Mouse (Mus musculus) hematopoietic stem cell, adult 5-6 weeks (primary cell): ENCODE results near the gene Dync1li1. TPM values are rescaled to one million over a fixed set of nuclear protein-coding genes. Genes with fewer than 3 reads are reported as not detected.

ENCODE experiments used
- ATAC-seq, 2 experiments: fragments of 125-278 bp in 1 of 2; replicated peaks in 1 of 2; 2 replicates each; pipeline ENCODE4 v1.8.0; 2016 to 2017; ENCODE audit warnings: inconsistent platforms in 2 of 2, mild to moderate bottlenecking in 2 of 2, moderate number of reproducible peaks in 2 of 2, low read depth in 1 of 2, moderate TSS enrichment in 1 of 2; ENCODE audit not compliant: low FRiP score in 2 of 2, poor library complexity in 2 of 2, severe bottlenecking in 2 of 2, insufficient read depth in 1 of 2, low TSS enrichment in 1 of 2
- total RNA-seq: library from RNA; stranded (forward); fragments of 172-1452, 232-1000 nt; gene quantifications from 2 replicates; pipeline ENCODE4 v1.2.3, GENCODE M21; 2017

Gene Dync1li1
- total RNA-seq, 1 experiment from 2014 or later: 62.9 TPM

GRCm38 (mm10) chr9:114747012-114747411 lies 58.4 kb downstream of the Dync1li1 start:
- no peak for ATAC-seq

- ATAC-seq: no peak
Observed at GRCm38 (mm10) chr9:114747466-114747865, 58.9 kb downstream of the Dync1li1 start.

- ATAC-seq: no peak
Observed at GRCm38 (mm10) chr9:114751582-114751981, 63.0 kb downstream of the Dync1li1 start.

GRCm38 (mm10) chr9:114752311-114752710 lies 63.7 kb downstream of the Dync1li1 start:
- no peak for ATAC-seq

GRCm38 (mm10) chr9:114752863-114753484 lies 64.4 kb downstream of the Dync1li1 start:
- ATAC-seq: peak; percentile 97

- ATAC-seq: peak; percentile 29 to 40; a peak in 1 of 4 replicates
Observed at GRCm38 (mm10) chr9:114758272-114758671, 69.7 kb downstream of the Dync1li1 start.

GRCm38 (mm10) chr9:114758801-114759200 lies 70.2 kb downstream of the Dync1li1 start:
- peak in 1 of 2 experiments; percentile 23; a peak in 1 of 4 replicates for ATAC-seq

- ATAC-seq: no peak
Observed at GRCm38 (mm10) chr9:114759886-114760285, 71.3 kb downstream of the Dync1li1 start.

- no peak for ATAC-seq
Observed at GRCm38 (mm10) chr9:114760353-114760752, 71.8 kb downstream of the Dync1li1 start.

GRCm38 (mm10) chr9:114761848-114762247 lies 73.3 kb downstream of the Dync1li1 start:
- no peak for ATAC-seq

- ATAC-seq: no peak; a peak in 1 of 4 replicates
Observed at GRCm38 (mm10) chr9:114763341-114763740, 74.8 kb downstream of the Dync1li1 start.

- ATAC-seq: no peak
Observed at GRCm38 (mm10) chr9:114767030-114767429, 78.4 kb downstream of the Dync1li1 start.

- no peak for ATAC-seq
Observed at GRCm38 (mm10) chr9:114767507-114767906, 78.9 kb downstream of the Dync1li1 start.

GRCm38 (mm10) chr9:114768066-114768465 lies 79.5 kb downstream of the Dync1li1 start:
- no peak for ATAC-seq

GRCm38 (mm10) chr9:114770224-114770623 lies 81.6 kb downstream of the Dync1li1 start:
- ATAC-seq: peak; percentile 42 to 72; a peak in 3 of 4 replicates

- ATAC-seq: no peak
Observed at GRCm38 (mm10) chr9:114771565-114771964, 83.0 kb downstream of the Dync1li1 start.
